Mouse (Mus musculus) neutrophil, adult 5-6 weeks (primary cell): Measurements from ENCODE around the gene Ano5. TPM values are rescaled to one million over a fixed set of nuclear protein-coding genes. Genes with fewer than 3 reads are reported as not detected.

ENCODE experiments used
- ATAC-seq: fragments of 151-379, 151-347 bp; 2 replicates; pipeline ENCODE4 v1.8.0; 2017; ENCODE audit warnings: mild to moderate bottlenecking, moderate TSS enrichment; ENCODE audit not compliant: insufficient number of reproducible peaks, poor library complexity, low FRiP score, severe bottlenecking; ENCODE audit errors: extremely low read depth
- total RNA-seq: library from RNA; stranded (forward); fragments of 200-1000 nt; gene quantifications from 2 replicates; pipeline ENCODE4 v1.2.3, GENCODE M21; 2017

Gene Ano5
- total RNA-seq, 1 experiment from 2014 or later = not detected

- ATAC-seq = no peak
These were observed 116.3 kb downstream of the Ano5 start for GRCm38 (mm10) chr7:51627001-51627631.

GRCm38 (mm10) chr7:51627666-51628065 is 116.8 kb downstream of the Ano5 start:
- no peak for ATAC-seq

GRCm38 (mm10) chr7:51628349-51628748 is 117.5 kb downstream of the Ano5 start:
- ATAC-seq = no peak

- no peak for ATAC-seq
These were observed 118.4 kb downstream of the Ano5 start for GRCm38 (mm10) chr7:51629206-51629605.

- no peak for ATAC-seq
These were observed 120.3 kb downstream of the Ano5 start for GRCm38 (mm10) chr7:51631171-51631570.

- no peak for ATAC-seq
These were observed 121.9 kb downstream of the Ano5 start for GRCm38 (mm10) chr7:51632543-51633229.

GRCm38 (mm10) chr7:51633230-51633844 is 122.5 kb downstream of the Ano5 start:
- no peak for ATAC-seq

Other genes with a start within 250 kb of the Ano5 start
- gene Slc17a6, start 111.0 kb downstream of the Ano5 start, total RNA-seq = not detected in 2 replicates